ENCODE assay signal across 10 mouse cellular contexts in genomic region chr11:102879558-102879957, GRCm38 (mm10). TPM values are rescaled to one million over a fixed set of nuclear protein-coding genes. Genes with fewer than 3 reads are reported as not detected.
DNase-seq lines count a peak whose midpoint lies in the region; ATAC-seq and TF ChIP-seq lines count a peak whose summit lies in the region.
"Had no signal": no experiment of that assay in that cellular context is flagged by ENCODE, and none has a peak within 500 bp of the region (broad histone marks: within the 10 kb centered on the region; RNA-seq: fewer than 3 reads in every experiment).

No protein-coding gene starts in this region.

- H3K4me2 ChIP-seq in intestine, embryonic 14.5 days (ENCODE audit: low read length): peak overlapping the region; percentile 80
- no peak overlapping the region for H3K4me2 ChIP-seq in intestine, embryonic 16.5 days (ENCODE audit: low read depth, low read length)
- peak overlapping the region; percentile 72 for H3K4me2 ChIP-seq in hindbrain, embryonic 12.5 days (replicated peaks)
- H3K4me2 ChIP-seq in midbrain, embryonic 11.5 days: peak overlapping the region; percentile 63

- H3K4me1 ChIP-seq in intestine, embryonic 14.5 days (replicated peaks; ENCODE audit: control insufficient read depth, insufficient read depth, low read length): peaks cover 12% of the 10 kb centered on the region
- peaks cover 13% of the 10 kb centered on the region for H3K4me1 ChIP-seq in intestine, embryonic 16.5 days (ENCODE audit: control insufficient read depth, insufficient read depth, low read length)
- H3K4me1 ChIP-seq in bone marrow, adult 2 months (ENCODE audit: control insufficient read depth, insufficient read depth, low read length): no peaks in the 10 kb centered on the region
- H3K4me1 ChIP-seq in hindbrain, embryonic 12.5 days: peaks cover 17% of the 10 kb centered on the region
- peaks cover 16% of the 10 kb centered on the region for H3K4me1 ChIP-seq in midbrain, embryonic 11.5 days (ENCODE audit: control insufficient read depth, insufficient read depth, low read length)

- no peak for TF ChIP-seq CTCF in bone marrow, adult 2 months (IDR thresholded peaks at IDR 0.05; ENCODE audit: control insufficient read depth, insufficient read depth, low read length)

- ATAC-seq in intestine, embryonic 14.5 days (replicated peaks; ENCODE audit: low FRiP score, low TSS enrichment, low read depth): no peak
- no peak for ATAC-seq in intestine, embryonic 16.5 days
- no peak for ATAC-seq in hindbrain, embryonic 12.5 days (ENCODE audit: low FRiP score)
- no peak for ATAC-seq in midbrain, embryonic 11.5 days (ENCODE audit: low FRiP score)
- ATAC-seq in CD4-positive, CD25-positive, alpha-beta regulatory T cell, adult 4 months: no peak
- no peak for ATAC-seq in cerebellum, adult (ENCODE audit: insufficient number of reproducible peaks, low FRiP score, low TSS enrichment)
- ATAC-seq: Patski had no signal

- no peak overlapping the region for H3K4me3 ChIP-seq in intestine, embryonic 14.5 days (ENCODE audit: low read depth, low read length)
- no peak overlapping the region for H3K4me3 ChIP-seq in intestine, embryonic 16.5 days (ENCODE audit: low read length)
- peak overlapping the region; percentile 24 for H3K4me3 ChIP-seq in bone marrow, adult 2 months (replicated peaks; ENCODE audit: control insufficient read depth, low read depth, low read length)
- H3K4me3 ChIP-seq in hindbrain, embryonic 12.5 days: 0 out of 2 replicates have a peak overlapping the region, but pooled peaks have one; percentile 76
- peak overlapping the region; percentile 75; the same call in 1 of the 2 replicates for H3K4me3 ChIP-seq in midbrain, embryonic 11.5 days (ENCODE audit: low read depth, low read length)

- peak overlapping the region; percentile 69; the same call in 1 of the 2 replicates for H3K9ac ChIP-seq in intestine, embryonic 14.5 days (ENCODE audit: low read length)
- H3K9ac ChIP-seq in intestine, embryonic 16.5 days (ENCODE audit: low read depth, low read length): no peak overlapping the region
- H3K9ac ChIP-seq in hindbrain, embryonic 12.5 days: no peak overlapping the region
- H3K9ac ChIP-seq in midbrain, embryonic 11.5 days (ENCODE audit: low read length): no peak overlapping the region

- no peaks in the 10 kb centered on the region for H3K9me3 ChIP-seq in intestine, embryonic 14.5 days (ENCODE audit: control insufficient read depth, low read length)
- no peaks in the 10 kb centered on the region for H3K9me3 ChIP-seq in intestine, embryonic 16.5 days (ENCODE audit: control insufficient read depth, low read length)
- no peaks in the 10 kb centered on the region for H3K9me3 ChIP-seq in hindbrain, embryonic 12.5 days (replicated peaks)
- no peaks in the 10 kb centered on the region for H3K9me3 ChIP-seq in midbrain, embryonic 11.5 days (ENCODE audit: control insufficient read depth, low read length)

- no peak for TF ChIP-seq POLR2A in bone marrow, adult 2 months (IDR thresholded peaks at IDR 0.05; ENCODE audit: borderline replicate concordance, control insufficient read depth, low read depth, low read length)

- 91% methylated on average over 2 of the region's 2 CpGs for WGBS in intestine, embryonic 14.5 days
- 73% methylated on average over 2 of the region's 2 CpGs for WGBS in intestine, embryonic 16.5 days
- WGBS in bone marrow, adult 2 months: 76% methylated on average over 2 of the region's 2 CpGs
- 66% methylated on average over 2 of the region's 2 CpGs for WGBS in hindbrain, embryonic 12.5 days
- WGBS in midbrain, embryonic 11.5 days: 64% methylated on average over 2 of the region's 2 CpGs

- H3K27me3 ChIP-seq in intestine, embryonic 14.5 days (replicated peaks; ENCODE audit: control insufficient read depth, insufficient read depth, low read length): no peaks in the 10 kb centered on the region
- no peaks in the 10 kb centered on the region for H3K27me3 ChIP-seq in intestine, embryonic 16.5 days (replicated peaks; ENCODE audit: control insufficient read depth, insufficient read depth, low read length)
- H3K27me3 ChIP-seq in hindbrain, embryonic 12.5 days: peaks cover 13% of the 10 kb centered on the region
- H3K27me3 ChIP-seq in midbrain, embryonic 11.5 days (ENCODE audit: control insufficient read depth, insufficient read depth, low read length): no peaks in the 10 kb centered on the region
- H3K27me3 ChIP-seq: Patski had no signal

- no peak for DNase-seq in intestine, embryonic 14.5 days (ENCODE audit: low spot score)
- DNase-seq in midbrain, embryonic 11.5 days (ENCODE audit: low spot score, missing footprints): peak; percentile 62
- DNase-seq in adrenal gland, adult 2 months: no peak
- DNase-seq: spleen, adult 18-20 months had no signal

- H3K27ac ChIP-seq in intestine, embryonic 14.5 days (ENCODE audit: low read depth): no peak overlapping the region
- H3K27ac ChIP-seq in intestine, embryonic 16.5 days (ENCODE audit: low read length): no peak overlapping the region
- H3K27ac ChIP-seq in bone marrow, adult 2 months (ENCODE audit: control insufficient read depth, insufficient read depth, low read depth, low read length, poor library complexity): no peak overlapping the region
- H3K27ac ChIP-seq in hindbrain, embryonic 12.5 days: no peak overlapping the region
- no peak overlapping the region for H3K27ac ChIP-seq in midbrain, embryonic 11.5 days (ENCODE audit: low read depth, low read length)

- H3K36me3 ChIP-seq in intestine, embryonic 14.5 days (ENCODE audit: control insufficient read depth, insufficient read depth, low read length): peaks cover 32% of the 10 kb centered on the region
- 0 out of 2 replicates have a peak, but pooled peaks cover 3% of the 10 kb centered on the region for H3K36me3 ChIP-seq in intestine, embryonic 16.5 days (ENCODE audit: control insufficient read depth, insufficient read depth, low read length)
- peaks cover 23% of the 10 kb centered on the region for H3K36me3 ChIP-seq in hindbrain, embryonic 12.5 days
- peaks cover 9% of the 10 kb centered on the region for H3K36me3 ChIP-seq in midbrain, embryonic 11.5 days (ENCODE audit: control insufficient read depth, insufficient read depth, low read length)

RNA-seq across cellular contexts. Expression of gene Eftud2, which starts 1.2 kb away (rescaled TPM):
- 180 and 184 TPM in 2 replicates for polyA plus RNA-seq in intestine, embryonic 14.5 days (2014; fragmentation: Nextera tagmentation; extraction: Ambion mirVana)
- 123 and 140 TPM in 2 replicates for polyA plus RNA-seq in intestine, embryonic 16.5 days (2015; fragmentation: Nextera tagmentation; extraction: Ambion mirVana)
- 77.3 and 159 TPM in 2 replicates for polyA plus RNA-seq in bone marrow, adult 2 months (2011; ENCODE audit: insufficient read depth, insufficient read length, low replicate concordance, missing spikeins)
- 208 TPM in 2 replicates for polyA plus RNA-seq in hindbrain, embryonic 12.5 days (2016; fragmentation: Nextera tagmentation; extraction: Ambion mirVana)
- 240 and 252 TPM in 2 replicates for polyA plus RNA-seq in midbrain, embryonic 11.5 days (2014; fragmentation: Nextera tagmentation; extraction: Ambion mirVana)
- 100 to 1,000 TPM in 1 of 2 experiments, 10 to 100 TPM in 1; 97.2 to 170 TPM for polyA plus RNA-seq in CD4-positive, CD25-positive, alpha-beta regulatory T cell, adult 4 months (2017; shearing (Covaris generic))
- total RNA-seq in adrenal gland, adult 2 months (2021): 10 to 100 TPM; 71.4 to 73.5 TPM
- polyA plus RNA-seq in adrenal gland, adult 2 months (2012; rRNA removed): 124 and 176 TPM in 2 replicates

RNA-seq across cellular contexts. Expression of gene Ccdc103, which starts 1.4 kb away (rescaled TPM):
- polyA plus RNA-seq in intestine, embryonic 14.5 days (2014; fragmentation: Nextera tagmentation; extraction: Ambion mirVana): 0.81 and 1.2 TPM in 2 replicates
- 0.26 and 0.91 TPM in 2 replicates for polyA plus RNA-seq in intestine, embryonic 16.5 days (2015; fragmentation: Nextera tagmentation; extraction: Ambion mirVana)
- 0.70 TPM in 1 of 2 replicates, not detected in the other for polyA plus RNA-seq in bone marrow, adult 2 months (2011; ENCODE audit: insufficient read depth, insufficient read length, low replicate concordance, missing spikeins)
- 1.7 and 3.4 TPM in 2 replicates for polyA plus RNA-seq in hindbrain, embryonic 12.5 days (2016; fragmentation: Nextera tagmentation; extraction: Ambion mirVana)
- 1.6 and 1.9 TPM in 2 replicates for polyA plus RNA-seq in midbrain, embryonic 11.5 days (2014; fragmentation: Nextera tagmentation; extraction: Ambion mirVana)
- not detected for polyA plus RNA-seq in CD4-positive, CD25-positive, alpha-beta regulatory T cell, adult 4 months (2017; shearing (Covaris generic))
- under 1 TPM; 0.32 to 0.97 TPM for total RNA-seq in adrenal gland, adult 2 months (2021)
- 0.46 and 0.81 TPM in 2 replicates for polyA plus RNA-seq in adrenal gland, adult 2 months (2012; rRNA removed)

RNA-seq across cellular contexts. Expression of gene Fam187a, which starts 5.4 kb away (rescaled TPM):
- not detected in 2 replicates for polyA plus RNA-seq in intestine, embryonic 14.5 days (2014; fragmentation: Nextera tagmentation; extraction: Ambion mirVana)
- not detected in 2 replicates for polyA plus RNA-seq in intestine, embryonic 16.5 days (2015; fragmentation: Nextera tagmentation; extraction: Ambion mirVana)
- polyA plus RNA-seq in bone marrow, adult 2 months (2011; ENCODE audit: insufficient read depth, insufficient read length, low replicate concordance, missing spikeins): not detected in 2 replicates
- polyA plus RNA-seq in hindbrain, embryonic 12.5 days (2016; fragmentation: Nextera tagmentation; extraction: Ambion mirVana): not detected in 2 replicates
- 0.10 and 0.11 TPM in 2 replicates for polyA plus RNA-seq in midbrain, embryonic 11.5 days (2014; fragmentation: Nextera tagmentation; extraction: Ambion mirVana)
- polyA plus RNA-seq in CD4-positive, CD25-positive, alpha-beta regulatory T cell, adult 4 months (2017; shearing (Covaris generic)): not detected
- total RNA-seq in adrenal gland, adult 2 months (2021): not detected
- not detected in 2 replicates for polyA plus RNA-seq in adrenal gland, adult 2 months (2012; rRNA removed)

RNA-seq across cellular contexts. Expression of gene Gfap, which starts 21.2 kb away (rescaled TPM):
- 0.28 and 0.58 TPM in 2 replicates for polyA plus RNA-seq in intestine, embryonic 14.5 days (2014; fragmentation: Nextera tagmentation; extraction: Ambion mirVana)
- polyA plus RNA-seq in intestine, embryonic 16.5 days (2015; fragmentation: Nextera tagmentation; extraction: Ambion mirVana): 0.09 and 0.38 TPM in 2 replicates
- polyA plus RNA-seq in bone marrow, adult 2 months (2011; ENCODE audit: insufficient read depth, insufficient read length, low replicate concordance, missing spikeins): 8.1 and 11.4 TPM in 2 replicates
- 0.12 TPM in 1 of 2 replicates, not detected in the other for polyA plus RNA-seq in hindbrain, embryonic 12.5 days (2016; fragmentation: Nextera tagmentation; extraction: Ambion mirVana)
- polyA plus RNA-seq in midbrain, embryonic 11.5 days (2014; fragmentation: Nextera tagmentation; extraction: Ambion mirVana): 0.11 TPM in 1 of 2 replicates, not detected in the other
- polyA plus RNA-seq in CD4-positive, CD25-positive, alpha-beta regulatory T cell, adult 4 months (2017; shearing (Covaris generic)): not detected
- 1 to 10 TPM in 1 of 2 experiments, under 1 TPM in 1; 0.55 to 1.5 TPM for total RNA-seq in adrenal gland, adult 2 months (2021)
- polyA plus RNA-seq in adrenal gland, adult 2 months (2012; rRNA removed): 0.60 and 0.72 TPM in 2 replicates

RNA-seq across cellular contexts. Expression of gene Higd1b, which starts 43.9 kb away (rescaled TPM):
- polyA plus RNA-seq in intestine, embryonic 14.5 days (2014; fragmentation: Nextera tagmentation; extraction: Ambion mirVana): not detected in 2 replicates
- polyA plus RNA-seq in intestine, embryonic 16.5 days (2015; fragmentation: Nextera tagmentation; extraction: Ambion mirVana): 0.55 and 0.62 TPM in 2 replicates
- polyA plus RNA-seq in bone marrow, adult 2 months (2011; ENCODE audit: insufficient read depth, insufficient read length, low replicate concordance, missing spikeins): 2.1 TPM in 1 of 2 replicates, not detected in the other
- polyA plus RNA-seq in hindbrain, embryonic 12.5 days (2016; fragmentation: Nextera tagmentation; extraction: Ambion mirVana): not detected in 2 replicates
- not detected in 2 replicates for polyA plus RNA-seq in midbrain, embryonic 11.5 days (2014; fragmentation: Nextera tagmentation; extraction: Ambion mirVana)
- not detected for polyA plus RNA-seq in CD4-positive, CD25-positive, alpha-beta regulatory T cell, adult 4 months (2017; shearing (Covaris generic))
- 1 to 10 TPM in 1 of 2 experiments, under 1 TPM in 1; 0.66 to 2.9 TPM for total RNA-seq in adrenal gland, adult 2 months (2021)
- polyA plus RNA-seq in adrenal gland, adult 2 months (2012; rRNA removed): 2.0 and 2.8 TPM in 2 replicates
- polyA plus RNA-seq: Patski had no signal

Comparison
In these comparisons a context has a peak if more than half of its experiments do, and no peak if none do; other contexts are left out.
1. H3K4me3 ChIP-seq: peak in bone marrow, adult 2 months (single experiment), hindbrain, embryonic 12.5 days (single experiment) and midbrain, embryonic 11.5 days (single experiment); none in intestine, embryonic 14.5 days (single experiment) and intestine, embryonic 16.5 days (single experiment).